Mouse (Mus musculus): ENCODE results near the gene Tgds.

DNA sequence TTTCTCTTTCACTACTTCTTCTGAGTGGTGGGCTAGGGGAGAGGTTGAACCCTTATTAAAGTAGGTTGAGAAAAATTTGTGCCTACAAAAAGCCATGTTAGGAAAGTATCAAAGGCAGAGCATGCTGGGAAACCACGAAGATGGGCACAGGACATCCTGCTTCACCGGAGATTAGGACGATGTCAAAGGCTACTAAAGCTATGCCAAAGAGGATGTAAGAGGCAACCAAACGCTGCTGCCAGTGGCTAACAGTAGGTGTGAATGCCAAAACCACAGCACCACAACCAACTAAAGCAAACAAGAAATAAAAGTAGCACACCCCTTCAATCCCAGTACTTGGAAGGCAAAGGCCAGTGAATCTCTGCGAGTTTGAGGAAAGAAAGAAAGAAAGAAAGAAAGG lies 8.4 kb downstream of the Tgds start:
- no peak for TF ChIP-seq POLR2A (IDR thresholded peaks at IDR 0.05; ENCODE audit: control insufficient read depth, extremely low read depth, insufficient read depth, low read length, poor library complexity)
- TF ChIP-seq CTCF (IDR thresholded peaks at IDR 0.05; ENCODE audit: borderline replicate concordance, control insufficient read depth, extremely low read depth, insufficient read depth, low read length, poor library complexity): no peak
